In genomic region chr7:38182596-38182961, GRCm38 (mm10) we compare ENCODE assay signal across 8 mouse cellular contexts. TPM values are rescaled to one million over a fixed set of nuclear protein-coding genes. Genes with fewer than 3 reads are reported as not detected.
DNase-seq lines count a peak whose midpoint lies in the region; ATAC-seq lines count a peak whose summit lies in the region.

No protein-coding gene starts in this region.

- H3K36me3 ChIP-seq in embryonic facial prominence, embryonic 13.5 days, result no peaks in the 10 kb centered on the region

- H3K9ac ChIP-seq in embryonic facial prominence, embryonic 13.5 days, result peak overlapping the region; percentile 84

- H3K4me3 ChIP-seq in embryonic facial prominence, embryonic 13.5 days, result peak overlapping the region; percentile 70

- H3K4me1 ChIP-seq in embryonic facial prominence, embryonic 13.5 days, result peaks cover 17% of the 10 kb centered on the region

- peak overlapping the region; percentile 93 for H3K4me2 ChIP-seq in embryonic facial prominence, embryonic 13.5 days

- no peaks in the 10 kb centered on the region for H3K27me3 ChIP-seq in embryonic facial prominence, embryonic 13.5 days

- no peaks in the 10 kb centered on the region for H3K9me3 ChIP-seq in embryonic facial prominence, embryonic 13.5 days

- no peak for ATAC-seq in embryonic facial prominence, embryonic 13.5 days (ENCODE audit: insufficient number of reproducible peaks, insufficient read depth, low FRiP score, low TSS enrichment, low read depth)
- peak; percentile 48 for ATAC-seq in monocyte, adult 5-6 weeks (replicated peaks; ENCODE audit: insufficient number of reproducible peaks, low FRiP score, low TSS enrichment, poor library complexity, severe bottlenecking)

- peak overlapping the region; percentile 44; the same call in 1 of the 2 replicates for H3K27ac ChIP-seq in embryonic facial prominence, embryonic 13.5 days

- under 1% methylated on average over 11 of the region's 11 CpGs for WGBS in embryonic facial prominence, embryonic 13.5 days

- DNase-seq in 3T3-L1 (ENCODE audit: low read depth, low spot score), result peak; percentile 83
- DNase-seq in adrenal gland, postnatal 36 days, result peak; percentile 90 to 93
- DNase-seq in heart, adult 8-10 months (ENCODE audit: low spot score), result peak; percentile 88
- peak; percentile 90 for DNase-seq in kidney, adult 9 months
- peak; percentile 85 for DNase-seq in liver
- DNase-seq in spleen, postnatal 36 days (ENCODE audit: low spot score in 2 of 2), result peak; percentile 76 to 82

RNA-seq across cellular contexts. Expression of gene 1600014C10Rik, which starts 0.4 kb away (rescaled TPM):
- 10 to 100 TPM; 34.2 to 43.7 TPM for total RNA-seq in adrenal gland, postnatal 36 days (2021)
- 21.8 and 21.9 TPM in 2 replicates for polyA plus RNA-seq in embryonic facial prominence, embryonic 13.5 days (2015; fragmentation: Nextera tagmentation; extraction: Ambion mirVana)
- total RNA-seq in heart, adult 8-10 months (2022), result 10 to 100 TPM; 32.1 to 42.1 (median 37.4) TPM
- total RNA-seq in monocyte, adult 5-6 weeks (2017), result 14.8 to 15.5 TPM (median 15.0 TPM) in 3 replicates

RNA-seq across cellular contexts. Expression of gene Plekhf1, which starts 45.2 kb away (rescaled TPM):
- 1 to 10 TPM; 2.6 to 4.2 TPM for total RNA-seq in adrenal gland, postnatal 36 days (2021)
- polyA plus RNA-seq in embryonic facial prominence, embryonic 13.5 days (2015; fragmentation: Nextera tagmentation; extraction: Ambion mirVana), result 3.8 and 3.9 TPM in 2 replicates
- 10 to 100 TPM in 2 of 4 experiments, 1 to 10 TPM in 2; 7.8 to 11.1 (median 9.0) TPM for total RNA-seq in heart, adult 8-10 months (2022)
- 1.4 to 5.3 TPM (median 1.6 TPM) in 3 replicates for total RNA-seq in monocyte, adult 5-6 weeks (2017)
